Mouse (Mus musculus) intestine, postnatal 0 days (tissue): ENCODE data around the gene Pla2g5. TPM values are rescaled to one million over a fixed set of nuclear protein-coding genes. Genes with fewer than 3 reads are reported as not detected.
A peak's percentile ranks its signal among the peaks of the same experiment; 100 is the strongest.

Experiments used
- ATAC-seq: fragments of 200-750 bp; cut with Nextera tagmentation; 2 replicates; pipeline ENCODE4 v1.8.0; 2017; ENCODE audit warnings: mild to moderate bottlenecking, moderate TSS enrichment, moderate library complexity
- H3K27ac ChIP-seq: fragments of 300-500 bp; sonication (generic); 2 replicates; pipeline ENCODE4 v1.5.1; 2014; ENCODE audit warnings: mild to moderate bottlenecking, low read depth, low read length, moderate library complexity
- H3K27me3 ChIP-seq: fragments of 300-500 bp; sonication (generic); replicated peaks from 2 replicates; pipeline ENCODE4 v1.6.1; 2014; ENCODE audit warnings: low read length, mixed read lengths; ENCODE audit not compliant: control insufficient read depth, insufficient read depth
- H3K36me3 ChIP-seq: fragments of 300-500 bp; sonication (generic); 2 replicates; pipeline ENCODE4 v1.6.1; 2014; ENCODE audit warnings: mild to moderate bottlenecking, moderate library complexity; ENCODE audit not compliant: control insufficient read depth, insufficient read depth
- H3K4me1 ChIP-seq: fragments of 300-500 bp; sonication (generic); replicated peaks from 2 replicates; pipeline ENCODE4 v1.6.1; 2014; ENCODE audit warnings: antibody characterized with exemption, low read length, mixed read lengths; ENCODE audit not compliant: control insufficient read depth, insufficient read depth
- H3K4me2 ChIP-seq: fragments of 300-500 bp; sonication (generic); replicated peaks from 2 replicates; pipeline ENCODE4 v1.6.1; 2014; ENCODE audit warnings: low read depth, mild to moderate bottlenecking, moderate library complexity
- H3K4me3 ChIP-seq: fragments of 300-500 bp; sonication (generic); 2 replicates; pipeline ENCODE4 v1.5.1; 2014; ENCODE audit warnings: low read depth, low read length
- H3K9ac ChIP-seq: fragments of 300-500 bp; sonication (generic); 2 replicates; pipeline ENCODE4 v1.6.1; 2014; ENCODE audit warnings: mild to moderate bottlenecking, low read depth, low read length
- H3K9me3 ChIP-seq: fragments of 300-500 bp; sonication (generic); 2 replicates; pipeline ENCODE4 v1.6.1; 2016; ENCODE audit warnings: mixed run types; ENCODE audit not compliant: control insufficient read depth
- CTCF ChIP-seq: sonication (generic); IDR thresholded peaks from 2 replicates; pipeline ENCODE4 v1.5.1; 2016; ENCODE audit warnings: low read depth, mild to moderate bottlenecking, control low read depth, antibody characterized with exemption, moderate library complexity
- WGBS: fragments of 180-500 bp; shearing (Covaris S2); extraction: QIAGEN DNeasy Blood & Tissue Kit; methylation state at CpG from one replicate; pipeline ENCODE4 v1.1.7; 2014; 5-methylcytosine and 5-hydroxymethylcytosine counted together
- polyA plus RNA-seq: library from polyadenylated mRNA; unstranded; fragments of >200 nt; fragmentation: Nextera tagmentation; extraction: Ambion mirVana; gene quantifications from 2 replicates; pipeline ENCODE4 v1.2.1, GENCODE M21; 2015

Gene Pla2g5
- polyA plus RNA-seq, 1 experiment from 2014 or later: 0.22 TPM

- no peak overlapping the region for H3K4me2 ChIP-seq
- no peak overlapping the region for H3K27ac ChIP-seq
- no peaks in the 10 kb centered on the region for H3K36me3 ChIP-seq
- 0 out of 2 replicates have a peak, but pooled peaks cover 2% of the 10 kb centered on the region for H3K4me1 ChIP-seq
- no peaks in the 10 kb centered on the region for H3K9me3 ChIP-seq
- TF ChIP-seq CTCF: no peak
- no peak overlapping the region for H3K9ac ChIP-seq
- H3K27me3 ChIP-seq: no peaks in the 10 kb centered on the region
- 65% methylated on average over 9 of the region's 9 CpGs for WGBS
- H3K4me3 ChIP-seq: no peak overlapping the region
- no peak for ATAC-seq
Measured at GRCm38 (mm10) chr4:138816166-138816565, 47.1 kb downstream of the Pla2g5 start.

GRCm38 (mm10) chr4:138806920-138807541, 56.3 kb downstream of the Pla2g5 start:
- no peak overlapping the region for H3K27ac ChIP-seq
- H3K4me3 ChIP-seq: no peak overlapping the region
- H3K36me3 ChIP-seq: no peaks in the 10 kb centered on the region
- peak; percentile 45 for TF ChIP-seq CTCF
- ATAC-seq: no peak
- H3K4me1 ChIP-seq: no peaks in the 10 kb centered on the region
- H3K4me2 ChIP-seq: no peak overlapping the region
- H3K9ac ChIP-seq: no peak overlapping the region
- H3K27me3 ChIP-seq: no peaks in the 10 kb centered on the region
- 57% methylated on average over 7 of the region's 7 CpGs for WGBS
- no peaks in the 10 kb centered on the region for H3K9me3 ChIP-seq

DNA sequence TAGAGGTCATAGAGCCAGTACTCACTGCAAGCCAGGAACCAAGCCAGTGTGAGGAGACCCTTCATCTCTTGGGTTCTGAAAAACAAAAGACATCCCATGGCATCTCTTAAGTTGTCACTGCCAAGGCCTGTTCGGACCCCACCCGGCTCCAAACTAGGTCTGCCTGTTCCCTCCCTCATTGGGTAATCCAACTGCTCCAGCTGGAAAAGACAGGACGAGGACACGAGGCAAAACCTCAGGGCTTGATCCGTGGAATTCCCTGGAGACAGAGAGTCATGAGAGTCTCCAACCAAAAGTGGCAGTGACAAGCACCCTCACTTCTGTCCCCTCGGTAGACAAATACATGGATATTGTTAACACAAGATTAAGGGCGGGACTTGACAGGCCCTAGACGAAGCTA, 57.1 kb downstream of the Pla2g5 start:
- H3K4me3 ChIP-seq: no peak overlapping the region
- WGBS: 73% methylated on average over 8 of the region's 8 CpGs
- no peak overlapping the region for H3K27ac ChIP-seq
- no peak for TF ChIP-seq CTCF
- no peaks in the 10 kb centered on the region for H3K36me3 ChIP-seq
- H3K9me3 ChIP-seq: no peaks in the 10 kb centered on the region
- H3K4me1 ChIP-seq: no peaks in the 10 kb centered on the region
- H3K4me2 ChIP-seq: no peak overlapping the region
- no peak overlapping the region for H3K9ac ChIP-seq
- H3K27me3 ChIP-seq: no peaks in the 10 kb centered on the region
- ATAC-seq: no peak

DNA sequence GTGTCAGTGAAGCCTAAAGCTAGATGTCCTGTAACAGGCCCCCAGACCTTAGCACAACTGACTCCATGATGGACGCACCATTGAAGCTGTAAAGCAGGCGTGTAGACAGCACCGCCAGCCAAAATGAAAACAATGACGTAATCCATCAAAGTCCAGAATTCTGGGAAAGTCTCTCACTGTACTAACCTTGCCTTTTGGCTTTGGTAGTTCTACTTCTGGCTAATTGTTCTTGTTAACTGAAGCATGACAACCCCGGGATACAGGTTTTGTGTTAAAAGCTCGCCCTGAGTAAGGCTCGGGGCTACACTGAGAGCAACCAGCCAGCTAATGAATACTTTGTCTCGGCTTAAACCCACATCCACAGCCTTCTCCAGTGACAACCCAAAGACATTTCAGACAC, 58.0 kb downstream of the Pla2g5 start:
- no peak for ATAC-seq
- no peaks in the 10 kb centered on the region for H3K9me3 ChIP-seq
- H3K4me1 ChIP-seq: no peaks in the 10 kb centered on the region
- H3K27ac ChIP-seq: no peak overlapping the region
- no peak overlapping the region for H3K4me3 ChIP-seq
- H3K4me2 ChIP-seq: no peak overlapping the region
- no peak overlapping the region for H3K9ac ChIP-seq
- H3K27me3 ChIP-seq: no peaks in the 10 kb centered on the region
- no peak for TF ChIP-seq CTCF
- H3K36me3 ChIP-seq: no peaks in the 10 kb centered on the region
- WGBS: 69% methylated on average over 8 of the region's 8 CpGs

DNA sequence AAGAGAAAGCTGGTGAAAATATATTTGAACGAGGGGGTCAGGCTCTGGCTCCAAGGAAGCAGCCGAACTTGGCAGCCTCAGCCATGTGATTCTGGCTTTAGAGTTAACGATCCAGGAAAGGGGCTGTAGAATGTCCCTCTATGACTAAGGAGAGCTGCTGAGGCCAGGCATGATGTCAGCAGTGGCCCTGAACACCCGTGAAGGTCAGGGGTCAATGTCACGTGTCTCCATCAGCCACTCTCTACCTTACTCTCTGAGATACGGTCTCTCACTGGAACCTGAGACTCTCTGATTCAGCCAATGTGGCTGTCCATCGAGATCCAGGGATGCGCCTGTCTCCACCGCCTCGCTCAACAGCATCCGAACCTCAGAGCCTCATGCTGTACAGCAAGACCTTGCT, 60.4 kb downstream of the Pla2g5 start:
- Histone ChIP-seq H3K27ac (no peak overlapping the region), H3K4me3 (no peak overlapping the region), H3K36me3 (no peaks in the 10 kb centered on the region), H3K27me3 (no peaks in the 10 kb centered on the region), H3K4me1 (no peaks in the 10 kb centered on the region), H3K4me2 (no peak overlapping the region), H3K9me3 (no peaks in the 10 kb centered on the region), H3K9ac (no peak overlapping the region)
- ATAC-seq: no peak
- 84% methylated on average over 11 of the region's 11 CpGs for WGBS
- no peak for TF ChIP-seq CTCF

DNA sequence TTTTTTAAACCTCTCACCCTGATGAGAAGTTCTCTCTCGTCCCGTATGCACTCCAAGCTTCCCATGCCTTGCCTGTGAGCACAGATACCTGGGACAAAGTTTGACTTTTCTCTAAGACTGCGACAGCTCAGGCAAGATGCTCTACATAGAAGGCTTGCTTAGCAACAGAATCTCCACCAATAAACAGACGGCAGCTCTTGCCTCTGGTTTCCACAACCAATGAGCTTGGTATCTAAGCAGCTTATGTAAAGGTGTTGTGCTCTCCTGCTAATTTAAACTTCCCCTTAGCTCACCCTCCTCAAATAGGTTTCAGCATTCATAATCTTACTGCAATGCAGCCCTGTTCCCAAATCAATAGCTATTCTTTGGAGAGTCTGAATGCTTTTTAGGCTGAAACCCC, 61.7 kb downstream of the Pla2g5 start:
- H3K36me3 ChIP-seq: no peaks in the 10 kb centered on the region
- no peaks in the 10 kb centered on the region for H3K9me3 ChIP-seq
- TF ChIP-seq CTCF: no peak
- no peak overlapping the region for H3K4me2 ChIP-seq
- no peak overlapping the region for H3K9ac ChIP-seq
- H3K27me3 ChIP-seq: no peaks in the 10 kb centered on the region
- H3K4me1 ChIP-seq: no peaks in the 10 kb centered on the region
- no peak for ATAC-seq
- H3K4me3 ChIP-seq: no peak overlapping the region
- 75% methylated on average over 4 of the region's 4 CpGs for WGBS
- no peak overlapping the region for H3K27ac ChIP-seq
